Mouse (Mus musculus) regulatory T cell (primary cell): ENCODE measurements around the gene Irf2bp2.

Experiments
- in situ Hi-C: fragments of 300-600 bp; cut with MboI, MseI; formaldehyde crosslinking; loops from one replicate; pipeline ENCODE4 v1.15.1; 2025; ENCODE audit warnings: high pct_unique_total_duplicates

The Irf2bp2 gene

DNA sequence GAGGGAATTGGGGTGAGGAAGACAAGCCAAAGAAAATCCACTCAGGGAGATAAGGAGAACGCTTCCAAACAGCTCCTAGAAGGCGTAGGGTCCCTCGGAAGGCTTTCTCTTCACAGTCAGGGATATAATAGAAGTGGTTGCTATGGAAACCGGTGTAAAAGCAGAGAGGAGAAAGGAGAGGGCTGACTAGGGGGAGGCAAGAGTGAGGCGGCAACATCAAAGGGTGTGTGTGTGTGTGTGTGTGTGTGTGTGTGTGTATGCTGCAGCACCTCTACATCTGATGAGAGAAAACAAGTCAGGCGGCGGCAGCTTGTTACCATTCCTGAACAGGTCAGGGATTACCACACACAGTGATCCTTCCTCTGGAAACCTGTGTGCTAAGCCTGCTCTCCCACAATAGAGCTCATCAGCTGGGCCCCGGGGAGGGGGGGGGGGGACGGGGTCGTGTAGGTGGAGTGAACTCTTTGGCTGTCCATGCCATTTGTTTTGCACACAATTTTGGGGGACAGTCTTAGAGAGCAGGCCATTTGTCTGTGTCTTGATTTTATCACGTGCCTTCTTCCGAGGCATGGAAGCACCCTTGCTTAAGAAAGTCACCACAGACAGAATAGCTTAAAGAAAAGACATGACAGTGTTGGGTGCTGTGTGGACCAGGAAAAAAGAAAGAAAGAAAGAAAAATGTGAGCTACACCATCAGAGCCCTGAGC, 55.0 kb downstream of the Irf2bp2 start:
- in situ Hi-C loops: no loop called here
